Mouse (Mus musculus) right cerebral cortex, postnatal 36 days (tissue): ENCODE measurements at regions not wholly inside any gene's neighbourhood (a gene's known extent, or its start where the extent isn't known, plus 50 kb on each side); places are given as distances from the start of the nearest gene placed in this dataset.

Experiments used
- DNase-seq, 2 experiments: peaks; one replicate each; pipeline ENCODE4 v3.0.0; 2022; ENCODE audit warnings: low spot score in 2 of 2, mixed read lengths in 1 of 2

DNA sequence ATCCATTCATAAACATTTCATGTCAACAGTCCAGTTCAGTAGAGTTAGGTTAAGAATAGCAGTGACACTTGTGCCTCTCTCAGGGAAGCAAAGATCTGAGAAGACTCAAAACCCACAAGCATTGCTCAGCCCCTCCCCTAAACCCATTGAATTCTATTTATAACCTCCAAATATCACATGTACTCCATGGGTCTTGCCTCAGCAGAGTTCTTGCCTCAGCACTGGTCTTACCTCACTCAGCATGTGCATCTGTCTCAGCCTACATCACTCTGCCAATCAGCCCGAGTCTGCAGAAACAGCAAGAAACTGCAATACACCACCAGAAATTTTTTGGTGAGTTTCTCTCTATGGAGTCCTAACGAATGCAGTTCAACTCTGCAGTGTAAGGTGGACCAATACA, 478.8 kb upstream of the Vstm2b start:
- DNase-seq, result no peak

DNA sequence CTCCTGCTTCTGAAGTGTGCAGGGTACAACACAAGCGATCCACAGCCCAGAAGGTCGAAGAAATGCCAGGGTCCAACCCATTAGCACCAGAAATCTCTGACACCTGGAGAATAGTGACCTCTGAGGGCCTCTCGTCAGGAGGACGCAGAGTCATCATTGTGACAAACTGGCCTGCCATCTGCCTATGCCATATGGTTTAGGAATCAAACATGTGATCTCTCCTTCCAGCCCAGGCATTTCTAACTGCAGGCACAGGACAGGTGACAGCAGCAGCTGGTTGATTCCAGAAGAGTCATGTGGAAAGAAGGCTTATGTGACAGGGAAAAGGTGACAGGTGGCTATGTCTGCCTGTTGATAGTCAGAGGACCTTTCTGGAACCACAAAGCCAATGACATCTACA, 476.0 kb upstream of the Vstm2b start:
- DNase-seq, result no peak

DNA sequence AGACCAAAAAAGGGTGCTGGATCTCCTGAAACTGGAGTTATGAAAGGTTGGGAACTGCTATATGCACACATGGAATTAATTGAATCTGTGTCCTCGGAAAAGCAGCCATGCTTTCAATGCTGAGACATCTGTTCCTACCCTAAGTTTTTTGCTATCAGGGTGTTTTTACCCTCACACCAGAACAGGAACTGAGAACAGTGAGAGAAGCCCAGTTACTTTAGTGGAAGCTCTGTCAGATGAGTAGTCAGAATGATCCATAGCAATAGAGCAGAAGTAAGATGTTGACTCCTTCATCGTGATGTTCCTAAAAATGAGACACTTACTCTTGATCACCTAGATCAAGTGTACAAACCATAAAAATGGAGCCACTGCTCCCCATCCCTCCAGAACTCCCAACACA, 468.7 kb upstream of the Vstm2b start:
- DNase-seq, result no peak

DNA sequence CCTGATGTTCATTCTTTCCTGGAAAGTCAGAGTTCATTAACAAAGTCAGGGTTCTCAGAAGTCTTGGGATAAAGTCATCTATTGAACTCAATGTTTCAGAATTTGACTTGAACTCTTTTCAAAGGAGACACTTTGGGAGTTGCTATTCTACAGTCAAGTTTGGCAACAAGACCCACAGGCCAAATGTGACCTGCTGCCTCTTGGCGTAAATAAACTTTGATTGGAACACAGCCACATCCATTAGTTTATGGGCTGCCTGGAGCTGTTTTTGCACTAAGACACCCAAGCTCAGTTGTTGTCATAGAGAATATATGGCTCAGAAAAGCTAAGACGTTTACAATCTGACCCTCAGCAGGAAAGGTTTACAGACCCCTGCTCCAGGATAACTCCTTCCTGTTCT, 464.2 kb upstream of the Vstm2b start:
- DNase-seq, result no peak

DNA sequence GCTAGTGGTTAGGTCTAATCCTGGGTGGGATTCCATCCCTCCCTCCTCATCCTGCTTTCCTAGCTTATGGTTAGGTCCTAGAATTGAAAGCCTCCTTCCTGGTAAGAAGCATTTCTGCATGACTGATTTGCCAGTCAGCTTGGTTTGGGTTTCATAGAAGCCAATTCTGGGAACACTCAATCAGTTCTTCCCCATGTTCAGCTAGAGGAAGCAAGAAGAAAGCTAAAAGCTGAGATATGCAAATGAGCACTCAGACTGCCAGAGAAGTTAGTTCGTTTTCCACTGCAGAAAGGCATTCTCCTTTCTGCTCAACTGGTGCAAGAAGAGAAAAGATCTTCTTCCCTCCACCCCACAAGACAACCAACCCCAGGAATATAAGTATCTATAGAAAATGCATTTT, 457.0 kb upstream of the Vstm2b start:
- no peak for DNase-seq

DNA sequence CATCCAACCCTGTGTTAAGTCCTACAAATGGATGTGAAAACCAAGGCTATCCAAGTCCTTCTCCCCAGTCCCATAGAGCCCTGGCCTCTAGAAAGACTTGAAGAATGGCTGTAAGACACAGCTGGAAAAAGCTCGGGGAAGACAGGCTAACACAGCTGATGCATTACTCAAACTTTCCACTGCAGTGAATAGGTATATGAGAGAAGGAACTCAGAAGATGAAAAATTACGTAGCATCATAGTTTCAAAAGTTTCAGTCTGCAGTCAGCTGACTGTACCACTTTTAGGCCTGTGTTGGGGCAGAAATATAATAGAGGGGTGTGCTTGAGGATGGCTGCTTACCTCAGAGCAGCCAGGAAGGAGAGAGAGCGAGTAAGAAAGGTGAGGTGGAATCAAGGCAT, 456.3 kb upstream of the Vstm2b start:
- DNase-seq, result no peak

DNA sequence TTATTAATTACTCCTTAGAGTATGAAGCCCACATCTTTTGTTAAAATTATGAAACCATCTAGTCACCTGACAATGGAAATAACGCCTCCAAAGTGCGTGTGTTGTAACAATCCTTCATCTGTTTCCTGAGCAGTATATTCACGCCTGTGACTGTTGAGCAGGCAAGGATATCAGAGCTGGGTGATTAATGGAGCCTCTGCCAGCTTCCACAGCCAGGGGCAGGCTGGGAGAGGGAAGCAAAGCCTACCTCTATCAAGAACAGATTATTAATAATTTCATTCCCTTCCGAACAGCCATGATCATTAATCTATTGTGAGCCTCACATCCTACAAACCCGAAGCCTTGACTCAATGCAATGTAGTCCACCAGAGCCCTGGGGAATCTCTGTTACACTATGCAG, 431.7 kb upstream of the Vstm2b start:
- DNase-seq, result no peak

DNA sequence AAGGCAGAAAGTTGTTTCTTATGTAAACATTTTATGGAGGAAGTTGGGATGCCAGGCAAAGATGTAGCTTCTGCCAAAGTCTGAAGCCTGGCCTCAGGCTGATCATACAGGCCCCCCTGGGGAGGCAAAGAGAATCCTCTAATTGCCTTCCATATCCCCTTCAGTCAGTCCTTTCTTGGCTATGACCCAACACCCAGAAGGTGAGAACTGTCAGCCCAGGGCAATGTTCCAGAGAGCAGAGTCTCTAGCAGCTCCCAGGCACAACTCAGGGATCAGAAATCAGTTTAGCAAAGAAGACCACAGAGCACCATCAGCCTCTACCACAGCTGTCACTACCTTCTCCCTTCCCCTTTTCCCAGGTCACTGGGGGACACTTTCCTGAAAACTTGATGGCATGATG, 410.9 kb upstream of the Vstm2b start:
- no peak for DNase-seq

DNA sequence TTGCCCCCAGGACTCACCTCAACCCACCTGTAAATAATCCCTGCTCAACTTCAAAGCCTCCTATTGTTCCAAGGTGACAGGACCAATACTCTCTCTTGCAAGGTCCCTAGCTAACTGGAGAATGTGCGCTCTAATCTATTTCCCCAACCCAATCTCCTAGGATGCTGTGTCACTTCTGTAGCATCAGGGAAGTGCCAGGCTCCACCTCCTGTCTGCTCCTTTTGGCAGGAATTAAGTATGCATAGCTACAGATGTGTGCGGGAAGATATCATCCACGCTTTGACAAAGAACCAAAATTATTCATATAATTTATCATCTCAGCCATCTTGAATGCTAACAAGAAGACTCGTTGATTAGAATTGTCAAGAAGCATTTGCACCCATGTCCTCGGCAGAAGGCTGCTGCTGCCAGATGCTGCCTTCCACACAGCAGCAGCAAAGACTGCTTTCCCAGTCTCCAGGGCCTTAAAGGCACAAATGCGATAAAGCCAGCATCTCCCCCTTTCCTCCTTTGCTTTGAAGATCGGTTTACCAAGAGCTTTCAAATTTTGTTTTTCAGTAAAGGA, 375.3 kb upstream of the Vstm2b start:
- DNase-seq, result no peak

DNA sequence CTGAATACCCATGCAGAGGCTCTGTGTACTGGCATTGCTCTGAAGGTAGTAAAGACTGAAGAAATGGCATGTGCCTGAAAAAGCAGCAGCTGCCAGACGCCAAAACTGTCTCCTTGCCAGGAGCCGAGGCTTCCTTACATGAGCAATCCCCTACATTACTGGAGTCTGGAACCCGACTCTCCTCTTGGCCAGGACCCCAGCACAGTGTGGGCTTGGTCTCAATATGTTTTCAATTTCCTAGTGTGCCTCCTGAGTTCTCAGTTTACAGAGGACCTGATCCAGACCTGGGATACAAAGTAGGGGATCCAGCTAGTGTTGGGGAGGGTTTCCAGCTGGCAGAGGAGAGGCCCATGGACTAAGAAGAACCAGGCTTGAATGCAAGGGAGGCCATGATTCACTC, 361.5 kb upstream of the Vstm2b start:
- DNase-seq, result peak in 1 of 2 experiments; percentile 2

DNA sequence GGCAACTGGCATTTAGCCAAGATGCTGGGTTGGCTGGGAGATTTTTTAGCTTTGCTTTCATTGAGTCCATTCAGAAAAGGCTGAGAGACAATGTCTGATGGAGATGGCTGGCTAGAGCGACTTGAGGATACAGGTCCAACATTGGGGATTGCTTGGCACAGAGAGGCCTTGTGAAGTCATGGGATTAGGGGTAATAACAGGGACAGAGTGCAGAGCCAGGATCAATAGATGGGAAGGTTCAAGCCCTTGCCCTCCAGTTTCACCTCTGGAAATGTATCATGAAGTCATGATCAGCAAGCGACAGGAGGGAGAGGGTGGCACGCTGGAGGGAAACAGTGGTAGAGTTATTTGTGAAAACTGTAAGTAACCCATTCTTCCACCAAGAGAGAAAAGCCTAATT, 360.5 kb upstream of the Vstm2b start:
- no peak for DNase-seq

DNA sequence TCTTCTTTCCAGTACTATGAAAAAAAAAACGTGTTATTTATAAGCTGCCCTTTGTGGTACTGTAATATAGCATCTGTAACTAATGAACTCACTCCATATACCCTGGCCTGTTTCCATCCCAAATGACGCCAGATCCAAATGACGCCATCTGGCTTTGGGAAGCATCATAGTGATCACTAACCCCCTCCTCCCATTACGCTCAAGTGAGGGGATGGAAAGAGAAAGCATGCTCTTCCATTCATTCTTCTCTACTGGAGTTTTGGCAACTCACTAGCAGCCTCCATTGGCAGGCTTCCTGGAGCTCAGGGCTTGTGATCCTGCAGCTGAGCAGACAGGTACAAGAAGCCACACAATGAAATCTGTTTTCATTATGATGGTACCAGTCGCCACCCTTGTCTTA, 358.3 kb upstream of the Vstm2b start:
- DNase-seq, result no peak

DNA sequence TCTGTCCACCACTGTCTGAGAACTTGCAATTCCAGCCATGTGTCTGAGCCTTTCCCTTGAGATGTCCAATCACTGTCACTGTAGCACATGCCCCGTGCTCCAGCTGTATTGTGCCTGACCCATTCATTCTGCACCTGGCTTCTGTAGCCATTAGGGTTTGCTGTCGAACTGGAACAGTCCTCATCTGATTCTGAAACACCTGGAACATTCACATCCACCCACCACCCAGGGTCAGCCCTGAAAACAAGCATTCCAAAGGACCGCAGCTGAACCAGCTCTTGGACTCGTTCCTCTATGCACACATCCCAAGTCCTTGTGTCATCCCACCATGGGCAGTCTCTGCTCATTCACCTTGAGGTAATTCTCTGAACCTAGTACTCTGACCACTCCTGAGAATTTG, 356.8 kb upstream of the Vstm2b start:
- DNase-seq, result no peak

DNA sequence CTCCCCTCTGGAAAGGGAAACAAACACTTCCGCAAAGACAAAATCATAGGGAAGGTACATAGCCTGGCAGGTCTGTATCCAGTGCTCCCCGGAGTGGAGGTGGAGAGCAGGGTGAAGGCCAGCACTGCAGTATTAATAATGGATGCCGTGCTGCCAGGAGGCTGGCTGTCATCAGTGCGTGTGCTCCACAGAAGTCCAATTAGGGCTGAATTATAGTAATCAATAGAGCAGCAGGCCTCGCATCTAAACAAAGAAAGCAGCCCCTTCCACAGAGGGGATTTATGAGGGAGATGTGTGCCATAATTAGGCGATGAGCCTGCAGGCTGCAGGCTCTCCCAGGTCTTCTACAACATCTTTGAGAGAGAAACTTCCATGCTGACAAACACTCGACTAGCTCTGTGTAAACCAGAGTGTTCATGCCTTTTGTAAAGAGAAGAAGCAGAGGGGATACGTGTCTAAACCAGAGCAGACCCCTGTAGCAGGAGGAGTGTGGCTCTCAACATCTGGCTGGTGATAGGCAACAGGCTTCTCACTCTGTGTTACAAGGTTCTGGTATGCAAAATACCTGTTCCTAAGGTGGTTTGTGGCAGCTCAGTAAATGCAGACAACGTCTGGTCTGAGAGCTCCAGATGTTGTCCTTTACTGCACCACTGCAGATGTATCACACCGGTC, 334.5 kb upstream of the Vstm2b start:
- DNase-seq, result no peak

DNA sequence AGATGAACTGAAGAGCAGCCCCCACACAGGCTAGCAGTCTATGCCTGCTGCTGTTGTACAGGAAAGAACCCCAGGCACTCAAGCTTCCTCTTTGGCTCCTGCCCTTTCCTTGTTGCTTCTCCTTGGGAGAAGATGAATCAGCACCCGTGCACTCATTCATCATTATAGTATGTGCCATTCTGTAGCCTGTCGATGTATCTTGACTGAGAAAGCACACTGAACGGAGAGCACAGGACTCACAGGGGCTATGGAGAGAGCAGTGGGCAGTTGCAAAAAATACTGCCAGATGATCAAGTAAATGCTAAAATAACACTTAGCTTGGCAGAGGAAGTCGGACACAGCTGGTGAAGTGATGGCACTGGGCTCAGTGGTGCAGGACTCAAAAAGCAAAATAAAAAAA, 322.2 kb upstream of the Vstm2b start:
- DNase-seq, result no peak

DNA sequence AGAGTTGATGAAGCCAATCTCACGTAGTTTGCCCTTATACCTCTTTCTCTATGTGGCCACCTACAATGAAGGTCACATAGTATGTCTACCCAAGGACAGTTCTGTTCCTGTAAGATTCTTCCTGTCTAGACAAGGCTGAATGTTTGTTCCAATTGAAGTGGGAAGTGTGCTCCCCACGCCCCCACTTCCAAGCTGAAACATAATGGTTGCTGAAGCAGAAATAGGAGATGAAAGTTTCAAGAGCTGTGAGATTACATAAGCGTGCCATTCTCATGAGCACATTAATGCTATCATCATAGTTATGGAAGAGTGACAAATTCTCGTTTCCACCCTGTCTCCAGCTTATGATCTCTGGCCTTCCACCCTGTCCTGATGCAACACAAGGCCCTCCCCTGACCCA, 320.8 kb upstream of the Vstm2b start:
- DNase-seq, result peak in 1 of 2 experiments; percentile 18

DNA sequence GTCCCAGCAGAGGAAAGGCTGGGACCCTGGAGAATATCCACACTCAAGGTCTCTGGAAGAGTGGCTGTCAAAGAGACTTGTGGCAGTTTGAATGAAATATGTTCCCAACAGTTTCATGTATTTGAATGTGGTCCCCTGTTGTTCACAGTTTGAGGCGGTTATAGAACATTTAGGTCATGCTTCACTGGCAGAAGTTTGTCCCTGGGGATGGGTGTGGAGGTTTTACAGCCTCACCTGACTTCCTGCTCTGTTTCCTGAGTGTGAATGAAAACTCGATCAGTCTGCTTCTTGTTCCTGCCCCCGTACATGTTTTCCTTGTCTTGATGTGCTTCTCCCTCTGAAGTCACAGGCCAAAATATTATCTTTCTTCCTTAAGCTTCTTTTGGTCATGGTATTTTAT, 277.4 kb upstream of the Vstm2b start:
- DNase-seq, result no peak

DNA sequence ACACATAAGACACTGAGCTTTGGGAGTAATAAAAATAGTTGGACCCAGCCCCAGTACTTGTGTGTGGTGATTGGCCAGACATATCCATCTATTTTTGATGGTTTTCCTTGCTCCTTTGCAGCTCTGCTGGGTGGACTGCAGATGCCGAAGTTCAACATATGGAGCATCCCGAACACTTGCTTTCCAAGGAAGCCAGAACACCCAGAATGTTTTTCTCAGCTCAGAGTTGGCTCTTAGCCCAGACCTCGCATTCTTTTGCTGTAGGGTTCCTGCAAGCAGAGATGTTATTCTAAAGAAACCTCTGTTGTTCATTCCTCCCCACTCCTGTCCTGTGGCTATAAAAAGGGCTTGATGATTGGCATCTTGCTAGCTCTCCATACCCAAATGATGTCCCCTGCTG, 275.3 kb upstream of the Vstm2b start:
- DNase-seq, result peak; percentile 68 to 86

DNA sequence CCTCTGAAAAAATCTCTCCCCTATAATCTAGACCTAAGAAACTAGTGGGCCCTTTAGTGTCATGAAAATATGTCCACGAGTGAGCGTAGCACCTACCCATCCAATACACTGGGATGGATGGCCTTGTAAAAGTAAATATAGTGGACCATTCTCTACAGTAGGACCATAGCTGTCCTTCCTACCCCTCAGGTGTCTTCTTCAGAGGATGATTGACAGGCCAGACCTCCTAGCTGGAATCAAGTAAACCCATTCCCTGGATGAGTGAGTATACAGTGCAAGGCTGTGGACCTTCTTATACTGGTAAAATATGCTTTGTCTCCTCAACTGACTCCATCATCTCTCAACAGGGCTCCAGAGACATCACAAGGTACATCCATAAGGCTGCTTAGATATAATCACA, 274.8 kb upstream of the Vstm2b start:
- DNase-seq, result no peak

DNA sequence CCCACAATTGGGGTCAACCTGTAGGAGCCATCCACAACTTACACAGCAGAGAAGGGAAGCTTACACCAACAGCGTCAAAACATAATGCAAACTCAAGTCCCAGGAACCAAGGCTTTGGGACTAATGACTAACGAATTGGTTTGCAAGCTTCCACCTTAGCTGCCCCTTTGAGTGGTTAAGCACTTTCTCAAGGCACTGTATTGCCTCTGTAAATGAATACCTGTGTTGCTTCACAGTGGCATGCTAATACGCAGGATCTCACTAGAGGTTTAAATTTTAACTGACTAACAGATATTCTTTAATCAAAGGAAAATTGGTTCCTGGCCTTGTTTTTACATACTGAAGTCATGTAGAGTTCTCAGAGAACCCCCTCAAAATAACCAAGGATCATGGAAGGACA, 261.8 kb upstream of the Vstm2b start:
- no peak for DNase-seq

DNA sequence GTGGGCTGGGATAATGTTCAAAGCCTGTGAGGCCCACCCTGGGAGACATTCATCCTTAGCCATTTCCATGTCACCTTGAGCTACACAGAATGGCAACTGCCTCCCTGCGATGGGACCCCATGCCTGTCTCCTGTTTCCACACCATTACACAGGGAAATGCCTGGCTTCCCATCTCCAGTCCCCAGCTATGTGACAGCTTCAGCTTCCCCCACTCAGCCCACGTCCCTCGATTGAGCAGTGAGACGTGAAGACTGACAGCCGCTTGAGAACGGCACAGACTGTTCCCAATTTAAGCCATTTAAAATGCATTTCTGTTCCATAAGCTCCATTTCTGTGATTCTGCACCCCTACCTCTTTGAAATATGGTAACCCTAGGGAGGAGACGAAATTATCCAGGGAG, 243.1 kb upstream of the Vstm2b start:
- peak; percentile 14 to 56 for DNase-seq

DNA sequence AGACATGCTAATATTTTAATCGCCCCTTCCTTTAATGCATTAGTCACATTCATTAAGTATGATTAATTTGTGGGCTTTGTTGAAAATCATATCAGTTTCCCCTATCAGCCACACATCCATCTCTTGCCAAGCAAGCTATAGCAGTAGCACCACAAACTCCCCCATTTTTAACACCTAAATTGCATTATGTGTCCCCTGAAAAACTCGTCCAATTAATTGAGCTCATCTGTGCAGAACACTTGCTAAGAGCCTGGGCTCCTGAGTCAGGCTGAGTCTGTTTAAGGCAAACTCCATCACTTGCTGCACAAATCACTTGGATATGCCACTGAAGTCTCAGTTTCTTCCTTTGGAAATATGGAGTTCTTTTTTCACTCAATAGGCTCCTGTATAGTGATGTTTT, 242.7 kb upstream of the Vstm2b start:
- DNase-seq, result no peak

DNA sequence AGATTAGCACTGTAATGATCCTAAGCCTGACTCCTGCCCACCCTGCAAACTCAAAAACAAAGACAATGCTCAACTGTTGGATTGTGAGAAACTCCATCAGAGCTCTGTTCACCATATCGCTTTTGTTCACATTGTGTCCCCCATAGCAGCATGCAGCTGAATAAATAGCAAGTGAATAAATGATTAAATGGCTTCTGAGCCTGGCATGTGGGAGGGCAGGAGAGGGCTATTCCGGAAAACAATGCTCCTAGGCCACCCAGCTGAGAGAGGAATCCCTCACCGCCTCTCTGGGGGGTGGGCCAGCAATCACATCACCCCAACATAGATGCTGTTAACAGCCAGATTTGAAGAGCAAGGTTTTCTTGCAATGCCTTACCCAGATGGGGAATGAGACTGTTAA, 238.5 kb upstream of the Vstm2b start:
- no peak for DNase-seq

DNA sequence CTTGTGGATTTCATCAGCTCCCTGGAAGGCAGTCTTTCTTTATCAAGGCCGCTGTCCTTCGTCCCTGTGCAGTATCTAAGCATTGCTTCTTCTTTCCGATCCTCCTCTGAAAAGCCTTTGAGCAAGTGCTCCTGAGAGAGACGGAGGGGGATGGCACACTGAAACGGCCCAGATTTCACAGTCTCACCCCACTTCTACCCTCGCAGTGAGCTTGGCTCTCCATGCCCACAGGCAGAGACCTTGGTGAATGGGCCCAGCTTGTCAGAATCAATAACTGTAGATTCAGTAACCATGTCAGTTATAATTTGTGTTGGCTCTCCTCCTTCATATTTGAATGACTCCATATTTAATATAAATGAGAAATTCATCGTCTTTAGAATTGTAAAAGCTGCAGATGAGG, 234.3 kb upstream of the Vstm2b start:
- no peak for DNase-seq
